In the genomic region with DNA sequence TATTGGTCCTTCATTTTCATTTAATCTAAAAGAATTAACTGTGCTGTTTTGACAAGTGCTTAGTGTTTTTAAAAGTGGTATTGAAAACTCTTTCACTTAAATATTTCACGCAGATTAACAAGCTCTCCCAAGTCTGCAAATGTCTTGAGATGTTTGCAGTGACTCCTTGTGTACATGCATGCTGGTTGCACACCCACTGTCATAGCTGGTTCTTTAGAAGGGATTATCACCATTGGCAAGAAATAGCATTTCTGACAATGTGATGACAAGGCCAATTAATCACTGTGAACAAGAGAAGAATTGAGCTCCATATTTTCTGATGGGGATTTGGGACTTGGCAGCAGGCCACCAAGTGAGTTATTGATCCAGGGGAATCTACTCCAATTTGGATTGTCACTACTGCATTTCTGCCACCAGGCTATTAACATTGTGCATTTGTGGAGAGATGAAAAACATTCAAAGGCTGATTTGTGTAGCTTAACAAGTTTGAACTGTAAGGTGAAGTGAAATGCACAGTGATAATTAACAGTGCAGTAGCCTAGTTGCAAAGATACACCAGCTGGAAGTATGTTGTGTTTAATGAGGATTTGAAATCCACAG, we compare ENCODE assay signal across 25 mouse cellular contexts. TPM values are rescaled to one million over a fixed set of nuclear protein-coding genes. Genes with fewer than 3 reads are reported as not detected.
DNase-seq lines count a peak whose midpoint lies in the region; ATAC-seq lines count a peak whose summit lies in the region.
"Had no signal": no experiment of that assay in that cellular context is flagged by ENCODE, and none has a peak within 500 bp of the region (broad histone marks: within the 10 kb centered on the region; RNA-seq: fewer than 3 reads in every experiment).

No protein-coding gene starts in this region.

- H3K27me3 ChIP-seq in embryonic facial prominence, embryonic 14.5 days (replicated peaks; ENCODE audit: control insufficient read depth, insufficient read depth, low read length): no peaks in the 10 kb centered on the region
- H3K27me3 ChIP-seq in embryonic facial prominence, embryonic 10.5 days (replicated peaks; ENCODE audit: low read depth, poor library complexity, severe bottlenecking): no peaks in the 10 kb centered on the region
- H3K27me3 ChIP-seq in midbrain, embryonic 16.5 days (ENCODE audit: control insufficient read depth, insufficient read depth, low read depth, low read length): no peaks in the 10 kb centered on the region
- no peaks in the 10 kb centered on the region for H3K27me3 ChIP-seq in midbrain, embryonic 13.5 days
- H3K27me3 ChIP-seq in forebrain, embryonic 13.5 days: no peaks in the 10 kb centered on the region
- H3K27me3 ChIP-seq in liver, embryonic 12.5 days (replicated peaks): no peaks in the 10 kb centered on the region
- H3K27me3 ChIP-seq: neural tube, embryonic 15.5 days had no signal

- no peaks in the 10 kb centered on the region for H3K9me3 ChIP-seq in embryonic facial prominence, embryonic 14.5 days (ENCODE audit: control insufficient read depth, low read length)
- H3K9me3 ChIP-seq in embryonic facial prominence, embryonic 10.5 days: no peaks in the 10 kb centered on the region
- no peaks in the 10 kb centered on the region for H3K9me3 ChIP-seq in midbrain, embryonic 16.5 days (replicated peaks; ENCODE audit: control insufficient read depth, low read length, poor library complexity, severe bottlenecking)
- H3K9me3 ChIP-seq in midbrain, embryonic 13.5 days: no peaks in the 10 kb centered on the region
- H3K9me3 ChIP-seq in forebrain, embryonic 13.5 days (replicated peaks): no peaks in the 10 kb centered on the region
- H3K9me3 ChIP-seq in liver, embryonic 12.5 days (replicated peaks): no peaks in the 10 kb centered on the region
- H3K9me3 ChIP-seq: neural tube, embryonic 15.5 days had no signal

- H3K36me3 ChIP-seq in embryonic facial prominence, embryonic 14.5 days (ENCODE audit: control insufficient read depth, insufficient read depth, low read length): no peaks in the 10 kb centered on the region
- H3K36me3 ChIP-seq in embryonic facial prominence, embryonic 10.5 days (replicated peaks): no peaks in the 10 kb centered on the region
- no peaks in the 10 kb centered on the region for H3K36me3 ChIP-seq in midbrain, embryonic 16.5 days (ENCODE audit: control insufficient read depth, insufficient read depth, low read length)
- H3K36me3 ChIP-seq in midbrain, embryonic 13.5 days: no peaks in the 10 kb centered on the region
- H3K36me3 ChIP-seq in forebrain, embryonic 13.5 days (ENCODE audit: poor library complexity, severe bottlenecking): no peaks in the 10 kb centered on the region
- no peaks in the 10 kb centered on the region for H3K36me3 ChIP-seq in liver, embryonic 12.5 days
- H3K36me3 ChIP-seq: neural tube, embryonic 15.5 days had no signal

- no peaks in the 10 kb centered on the region for H3K4me1 ChIP-seq in embryonic facial prominence, embryonic 14.5 days (ENCODE audit: control insufficient read depth, insufficient read depth, low read length)
- H3K4me1 ChIP-seq in embryonic facial prominence, embryonic 10.5 days: no peaks in the 10 kb centered on the region
- no peaks in the 10 kb centered on the region for H3K4me1 ChIP-seq in midbrain, embryonic 16.5 days (ENCODE audit: control insufficient read depth, insufficient read depth, low read length)
- no peaks in the 10 kb centered on the region for H3K4me1 ChIP-seq in midbrain, embryonic 13.5 days (replicated peaks)
- H3K4me1 ChIP-seq in forebrain, embryonic 13.5 days: no peaks in the 10 kb centered on the region
- H3K4me1 ChIP-seq in liver, embryonic 12.5 days: no peaks in the 10 kb centered on the region
- H3K4me1 ChIP-seq: neural tube, embryonic 15.5 days had no signal

- H3K4me3 ChIP-seq in embryonic facial prominence, embryonic 14.5 days (ENCODE audit: low read depth, low read length): no peak overlapping the region
- H3K4me3 ChIP-seq in embryonic facial prominence, embryonic 10.5 days: no peak overlapping the region
- no peak overlapping the region for H3K4me3 ChIP-seq in midbrain, embryonic 16.5 days (ENCODE audit: low read depth, low read length)
- no peak overlapping the region for H3K4me3 ChIP-seq in midbrain, embryonic 13.5 days (replicated peaks)
- no peak overlapping the region for H3K4me3 ChIP-seq in forebrain, embryonic 13.5 days
- no peak overlapping the region for H3K4me3 ChIP-seq in liver, embryonic 12.5 days
- H3K4me3 ChIP-seq: gastrocnemius, adult 2 months; neural tube, embryonic 15.5 days had no signal

- no peak overlapping the region for H3K9ac ChIP-seq in embryonic facial prominence, embryonic 14.5 days (ENCODE audit: low read depth, low read length)
- no peak overlapping the region for H3K9ac ChIP-seq in midbrain, embryonic 16.5 days (ENCODE audit: low read depth, low read length)
- H3K9ac ChIP-seq in midbrain, embryonic 13.5 days (replicated peaks): no peak overlapping the region
- no peak overlapping the region for H3K9ac ChIP-seq in forebrain, embryonic 13.5 days
- H3K9ac ChIP-seq in liver, embryonic 12.5 days: no peak overlapping the region
- H3K9ac ChIP-seq: hindbrain, embryonic 14.5 days; liver, postnatal 0 days; neural tube, embryonic 15.5 days had no signal

- no peak for ATAC-seq in embryonic facial prominence, embryonic 14.5 days (ENCODE audit: low read depth)
- 0 out of 2 replicates have a peak, but pooled peaks have one; percentile 42 for ATAC-seq in midbrain, embryonic 16.5 days
- no peak for ATAC-seq in midbrain, embryonic 13.5 days
- peak; percentile 88 for ATAC-seq in forebrain, embryonic 13.5 days
- no peak for ATAC-seq in liver, embryonic 12.5 days
- ATAC-seq: inflammation-experienced regulatory T-cells, adult 6 months; liver, postnatal 0 days; lung, postnatal 0 days; Patski had no signal

- WGBS in embryonic facial prominence, embryonic 14.5 days: 79% methylated on average over 1 of the region's 1 CpGs
- WGBS in embryonic facial prominence, embryonic 10.5 days: 62% methylated on average over 1 of the region's 1 CpGs
- WGBS in midbrain, embryonic 16.5 days: 27% methylated on average over 1 of the region's 1 CpGs
- 56% methylated on average over 1 of the region's 1 CpGs for WGBS in midbrain, embryonic 13.5 days
- WGBS in forebrain, embryonic 13.5 days: 14% methylated on average over 1 of the region's 1 CpGs
- WGBS in liver, embryonic 12.5 days (ENCODE audit: insufficient replicate concordance): 92% methylated on average over 1 of the region's 1 CpGs

- H3K27ac ChIP-seq in embryonic facial prominence, embryonic 14.5 days (replicated peaks; ENCODE audit: low read depth, low read length): no peak overlapping the region
- no peak overlapping the region for H3K27ac ChIP-seq in embryonic facial prominence, embryonic 10.5 days (replicated peaks)
- no peak overlapping the region for H3K27ac ChIP-seq in midbrain, embryonic 16.5 days (ENCODE audit: low read length)
- no peak overlapping the region for H3K27ac ChIP-seq in midbrain, embryonic 13.5 days
- no peak overlapping the region for H3K27ac ChIP-seq in forebrain, embryonic 13.5 days
- H3K27ac ChIP-seq in liver, embryonic 12.5 days: no peak overlapping the region
- H3K27ac ChIP-seq: gastrocnemius, adult 2 months; hindbrain, embryonic 14.5 days; neural tube, embryonic 15.5 days had no signal

- H3K4me2 ChIP-seq in embryonic facial prominence, embryonic 14.5 days (ENCODE audit: low read depth, low read length): no peak overlapping the region
- no peak overlapping the region for H3K4me2 ChIP-seq in midbrain, embryonic 16.5 days (ENCODE audit: low read length)
- no peak overlapping the region for H3K4me2 ChIP-seq in midbrain, embryonic 13.5 days (replicated peaks)
- no peak overlapping the region for H3K4me2 ChIP-seq in forebrain, embryonic 13.5 days
- no peak overlapping the region for H3K4me2 ChIP-seq in liver, embryonic 12.5 days
- H3K4me2 ChIP-seq: hindbrain, embryonic 14.5 days; neural tube, embryonic 15.5 days had no signal

- DNase-seq in embryonic facial prominence, embryonic 14.5 days (ENCODE audit: low spot score): peak; percentile 1
- no peak for DNase-seq in embryonic facial prominence, embryonic 10.5 days (ENCODE audit: low spot score)
- DNase-seq in retina, postnatal 1 day: peak; percentile 48
- DNase-seq: adrenal gland, postnatal 36 days; cerebellum, adult 18-20 months; cerebellum, postnatal 25 days; gastrocnemius, adult 2 months; kidney, adult 8-10 months; kidney, postnatal 10 days; liver, postnatal 0 days; right cerebral cortex, postnatal 25 days had no signal

RNA-seq across cellular contexts. Expression of gene Cdr1, which starts 30.6 kb away (rescaled TPM):
- 0.57 TPM in 1 of 2 replicates, not detected in the other for polyA plus RNA-seq in embryonic facial prominence, embryonic 14.5 days (2014; fragmentation: Nextera tagmentation; extraction: Ambion mirVana)
- 0.10 TPM in 1 of 2 replicates, not detected in the other for polyA plus RNA-seq in embryonic facial prominence, embryonic 10.5 days (2016; fragmentation: Nextera tagmentation; extraction: Ambion mirVana)
- not detected in 2 replicates for polyA plus RNA-seq in midbrain, embryonic 16.5 days (2015; fragmentation: Nextera tagmentation; extraction: Ambion mirVana)
- polyA plus RNA-seq in midbrain, embryonic 13.5 days (2015; fragmentation: Nextera tagmentation; extraction: Ambion mirVana): not detected in 2 replicates
- not detected in 2 replicates for polyA plus RNA-seq in forebrain, embryonic 13.5 days (2015; fragmentation: Nextera tagmentation; extraction: Ambion mirVana)
- polyA plus RNA-seq in liver, embryonic 12.5 days (2016; fragmentation: Nextera tagmentation; extraction: Ambion mirVana): not detected in 2 replicates
- polyA plus RNA-seq: heart, embryonic 14.5 days; hindbrain, embryonic 14.5 days; inflammation-experienced regulatory T-cells, adult 6 months; liver, adult 2 months; liver, postnatal 0 days; lung, postnatal 0 days; neural tube, embryonic 15.5 days; Patski; spleen, adult 2 months; testis, adult 2 months; urinary bladder, adult 2 months had no signal

Comparison
In these comparisons a context has a peak if more than half of its experiments do, and no peak if none do; other contexts are left out.
1. ATAC-seq: peak in midbrain, embryonic 16.5 days (single experiment) and forebrain, embryonic 13.5 days (single experiment); none in embryonic facial prominence, embryonic 14.5 days (single experiment), midbrain, embryonic 13.5 days (single experiment) and liver, embryonic 12.5 days (single experiment).